Mouse (Mus musculus) adrenal gland, postnatal 4 days (tissue): ENCODE results near the gene L3mbtl3. TPM values are rescaled to one million over a fixed set of nuclear protein-coding genes. Genes with fewer than 3 reads are reported as not detected.

Experiments
- DNase-seq, 2 experiments: peaks; one replicate each; pipeline ENCODE4 v3.0.0; 2021 to 2022; ENCODE audit warnings: low spot score in 2 of 2, mixed read lengths in 2 of 2
- microRNA-seq: library from miRNA; unstranded; fragments of <30 nt; microRNA quantifications from one replicate; pipeline ENCODE4 v1.2.0, GENCODE M21; 2021
- total RNA-seq, 2 experiments: library from RNA; stranded (reverse); gene quantifications; 2 replicates each; pipeline ENCODE4 v1.2.3; 2021

Gene L3mbtl3
- total RNA-seq, 2 experiments from 2014 or later = 21.8 to 22.0 TPM

DNA sequence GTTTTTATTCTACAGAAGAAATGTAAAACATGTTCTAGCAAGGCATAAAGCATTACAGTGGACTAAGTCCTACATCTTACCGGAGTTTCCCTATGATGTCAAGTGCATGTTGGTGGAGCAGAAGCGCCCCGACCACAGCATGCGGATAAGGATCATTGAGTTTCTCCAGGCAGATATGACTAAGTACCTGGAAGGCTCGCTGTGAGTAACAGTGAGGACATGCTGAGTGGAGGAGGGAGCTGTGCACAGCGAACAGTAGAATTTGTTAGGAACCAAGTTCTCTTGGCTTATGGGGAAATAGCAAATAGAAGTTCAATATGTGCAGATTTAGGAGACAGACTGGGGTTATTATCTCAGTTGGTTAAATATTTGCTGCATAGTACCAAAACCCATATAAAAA is 131.3 kb downstream of the L3mbtl3 start:
- DNase-seq = no peak

DNA sequence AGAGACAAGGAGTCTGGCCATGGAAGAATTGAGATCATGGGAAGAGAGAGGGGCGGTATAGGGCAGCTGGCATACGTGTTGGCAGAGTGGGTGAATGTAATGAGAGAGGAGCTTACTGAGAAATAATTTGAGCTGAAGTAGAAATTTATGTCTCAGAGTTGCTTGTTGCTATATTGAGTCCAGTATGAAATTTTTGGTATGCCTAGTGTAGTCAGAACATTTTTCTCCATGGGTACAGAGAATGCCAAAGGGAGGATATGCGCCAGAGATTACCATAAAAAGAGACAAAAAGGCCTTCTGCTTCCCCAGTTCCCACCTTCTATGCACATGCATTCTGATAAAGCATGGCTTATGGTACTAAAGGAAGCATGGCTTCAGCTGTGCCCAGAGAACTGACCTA is 132.6 kb downstream of the L3mbtl3 start:
- no peak for DNase-seq

DNA sequence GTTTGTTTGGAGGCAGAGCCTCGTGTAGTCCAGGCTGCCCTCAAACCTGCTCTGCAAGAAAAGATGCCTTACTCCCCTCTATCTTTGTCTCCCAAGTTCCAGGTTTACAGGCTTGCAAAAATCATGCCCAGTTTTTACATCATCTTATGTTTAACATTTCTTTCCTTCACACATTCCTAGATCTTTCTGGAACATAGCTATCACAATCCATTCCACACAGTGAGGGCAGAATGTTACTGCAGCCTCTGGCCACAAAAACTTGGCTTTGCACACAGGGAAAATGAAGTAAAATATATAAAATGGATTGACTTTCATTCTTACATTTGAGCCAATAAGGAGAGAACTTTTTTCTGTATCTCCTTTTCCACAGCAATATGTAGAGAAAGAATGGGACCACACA is 136.7 kb downstream of the L3mbtl3 start:
- no peak for DNase-seq

DNA sequence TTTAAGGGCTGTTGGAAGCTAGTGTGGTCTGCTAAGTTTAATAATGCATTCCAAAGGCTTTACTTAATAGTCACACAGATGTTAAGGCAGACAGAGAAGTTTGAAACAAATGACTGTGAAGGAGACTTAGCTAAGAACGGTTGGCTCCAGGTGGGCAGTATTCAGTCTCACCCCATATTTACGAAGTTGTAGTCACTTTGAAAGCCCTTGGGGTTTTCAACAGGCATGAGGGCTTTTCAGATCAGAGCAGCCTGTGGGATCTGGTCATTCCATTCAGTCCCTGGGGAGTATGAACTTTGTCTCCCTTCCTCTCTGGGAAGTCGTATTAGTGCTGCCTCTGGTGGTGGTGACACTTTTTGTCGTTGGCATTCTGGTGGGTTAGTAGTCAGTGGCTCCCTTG is 137.2 kb downstream of the L3mbtl3 start:
- DNase-seq = no peak

DNA sequence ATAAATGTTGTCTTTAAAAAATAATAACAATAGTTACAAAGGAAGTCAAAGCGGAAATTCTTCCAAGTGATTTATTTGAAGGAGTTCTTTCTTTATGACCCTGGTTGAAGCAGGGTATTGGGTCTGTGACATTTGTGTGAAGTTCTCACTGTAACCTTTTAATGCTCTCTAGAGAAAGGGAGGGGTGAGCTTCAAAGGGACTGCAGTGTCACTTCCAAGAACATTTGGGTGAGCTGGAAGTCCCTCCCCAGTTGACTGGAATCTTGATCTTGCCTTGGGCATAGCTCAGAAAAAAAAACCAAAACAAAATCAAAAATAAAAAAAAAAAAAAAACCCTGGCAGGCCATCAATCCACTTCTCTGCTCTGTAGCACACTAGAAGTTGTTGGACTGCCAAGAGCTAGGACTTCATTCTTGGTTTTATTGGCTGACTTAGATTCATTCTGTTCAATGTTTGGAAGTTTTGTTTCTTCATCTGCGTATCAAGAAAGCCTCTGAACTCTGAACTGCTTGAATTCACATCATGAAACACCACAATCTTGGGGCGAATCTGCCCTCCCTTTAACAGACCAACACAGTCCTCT is 143.6 kb downstream of the L3mbtl3 start:
- no peak for DNase-seq

DNA sequence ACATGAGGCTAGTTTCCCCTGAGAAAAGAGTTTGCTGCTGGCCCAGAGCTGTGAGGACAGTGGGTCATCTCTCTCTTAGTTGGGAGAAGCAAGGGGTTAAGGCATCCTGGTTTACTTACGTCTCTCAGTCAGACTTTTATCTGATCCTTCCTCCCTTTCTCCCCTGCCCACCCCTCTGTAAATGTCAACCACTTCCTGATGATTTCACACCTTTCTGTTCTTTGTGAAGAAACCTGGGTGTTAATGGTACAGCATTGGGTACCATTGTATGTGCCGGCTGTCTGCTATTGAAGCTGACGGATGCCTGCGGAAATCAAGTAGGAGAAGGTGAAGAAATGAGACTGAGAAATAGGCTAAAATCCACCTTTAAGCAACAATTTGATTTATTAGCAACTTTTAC is 146.3 kb downstream of the L3mbtl3 start, which contains the start of gene Samd3:
TSS of gene Samd3 (plus strand) at position 220 of the 400 bp plus-strand sequence.
- DNase-seq = no peak

DNA sequence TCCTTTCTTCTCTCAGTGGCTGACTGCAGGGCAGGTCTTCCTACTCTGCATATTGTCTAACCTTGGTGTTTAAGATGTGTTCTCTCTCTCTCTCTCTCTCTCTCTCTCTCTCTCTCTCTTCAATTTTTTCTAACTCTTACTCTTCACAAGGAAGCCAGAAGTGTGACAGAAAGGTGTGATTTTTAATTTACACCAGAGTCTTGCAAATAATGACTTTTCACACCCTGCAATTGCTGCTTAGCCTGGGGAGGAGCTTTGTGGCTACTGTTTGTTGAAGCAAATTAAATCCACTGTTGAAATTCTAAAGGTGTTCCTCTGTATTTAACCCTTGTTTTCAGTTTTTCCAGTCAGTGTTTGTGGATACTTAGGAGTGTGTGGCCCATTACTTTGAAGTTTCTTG is 147.6 kb downstream of the L3mbtl3 start:
- no peak for DNase-seq

DNA sequence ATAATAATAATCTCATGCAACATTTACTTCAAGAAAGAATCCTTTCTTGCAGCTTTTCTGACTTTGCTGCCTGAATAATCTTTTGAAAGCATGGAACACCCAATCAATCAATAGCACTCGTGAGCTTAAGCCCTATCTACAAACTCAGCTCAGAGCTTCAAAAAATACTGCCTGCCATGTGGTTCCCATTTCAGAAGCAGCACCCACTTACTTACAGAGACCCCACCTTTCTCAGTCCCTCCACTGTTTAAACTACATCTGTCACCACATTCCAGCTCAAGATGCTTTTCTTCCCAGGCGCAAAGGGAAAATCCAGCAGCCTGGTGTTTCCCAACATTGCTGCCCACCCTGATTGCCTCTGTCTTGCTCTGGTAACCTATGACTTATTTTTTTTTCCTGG is 149.0 kb downstream of the L3mbtl3 start:
- no peak for DNase-seq

DNA sequence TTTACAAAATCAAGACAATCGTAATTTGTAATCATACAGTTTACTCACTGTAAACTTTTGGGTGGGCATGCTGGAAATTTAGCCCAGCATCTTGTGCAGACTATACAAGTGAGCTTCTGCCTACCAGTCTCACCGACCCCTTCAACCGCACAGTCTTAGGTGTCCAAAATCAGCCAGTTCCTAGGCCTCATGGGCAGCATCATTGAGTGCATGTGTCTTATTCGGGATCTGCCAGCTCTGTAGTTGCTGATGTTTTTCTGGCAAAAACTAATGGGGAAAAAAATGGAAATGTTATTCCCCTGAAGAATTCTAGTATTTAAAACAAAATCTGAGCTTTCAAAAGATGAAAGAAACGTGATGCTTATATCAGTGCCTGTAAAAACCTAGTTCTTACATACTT is 149.5 kb downstream of the L3mbtl3 start:
- DNase-seq = no peak

Small RNAs within 50 kb of the gene (microRNA-seq; reads per million reads assigned to microRNA genes)
- gene Gm27754 = not detected

Other genes starting within 250 kb of the L3mbtl3 start
- not detected for gene Samd3, start 146.3 kb downstream of the L3mbtl3 start, total RNA-seq